Mouse (Mus musculus) CD8-positive naive resting alpha-beta T cell, adult 2 months (primary cell): Measurements from ENCODE around the gene Mrpl53.

Experiments
- DNase-seq, 2 experiments: peaks; one replicate each; pipeline ENCODE4 v3.0.0; 2022; ENCODE audit warnings: low read depth in 2 of 2, low spot score in 2 of 2

Mrpl53 gene

GRCm38 (mm10) chr6:83108762-83109668 is at the start of gene Mrpl53:
Mrpl53 (plus strand) TSS chr6:83109040.
- DNase-seq, result peak; percentile 39 to 46

- DNase-seq, result no peak
Observed at GRCm38 (mm10) chr6:83065995-83066394, 42.8 kb upstream of the Mrpl53 start.

GRCm38 (mm10) chr6:83066441-83066840 is 42.4 kb upstream of the Mrpl53 start:
- DNase-seq, result no peak

- no peak for DNase-seq
Observed at GRCm38 (mm10) chr6:83068221-83068620, 40.6 kb upstream of the Mrpl53 start.

- DNase-seq, result no peak
Observed at GRCm38 (mm10) chr6:83068706-83069487, 39.9 kb upstream of the Mrpl53 start.

- DNase-seq, result no peak
Observed at GRCm38 (mm10) chr6:83069488-83070246, 39.2 kb upstream of the Mrpl53 start.

GRCm38 (mm10) chr6:83070247-83070310 is 38.8 kb upstream of the Mrpl53 start, which contains the start of gene Tlx2:
Tlx2 (minus strand) TSS chr6:83070293.
- DNase-seq, result no peak

GRCm38 (mm10) chr6:83070311-83071219 is 38.3 kb upstream of the Mrpl53 start:
- DNase-seq, result no peak

GRCm38 (mm10) chr6:83071220-83071619 is 37.6 kb upstream of the Mrpl53 start:
- DNase-seq, result no peak

- peak in 1 of 2 experiments; percentile 51 for DNase-seq
Observed at GRCm38 (mm10) chr6:83074979-83075378, 33.9 kb upstream of the Mrpl53 start.

GRCm38 (mm10) chr6:83077630-83078323 is 31.1 kb upstream of the Mrpl53 start, which contains the start of gene Pcgf1:
Pcgf1 (plus strand) TSS chr6:83077869.
- DNase-seq, result no peak

- peak; percentile 99 to 100 for DNase-seq
Observed at GRCm38 (mm10) chr6:83078324-83078858, 30.4 kb upstream of the Mrpl53 start.

GRCm38 (mm10) chr6:83080210-83080609 is 28.6 kb upstream of the Mrpl53 start:
- DNase-seq, result no peak

GRCm38 (mm10) chr6:83083497-83083896 is 25.3 kb upstream of the Mrpl53 start:
- DNase-seq, result no peak

GRCm38 (mm10) chr6:83084477-83084876 is 24.4 kb upstream of the Mrpl53 start:
- DNase-seq, result no peak

- DNase-seq, result no peak
Observed at GRCm38 (mm10) chr6:83086121-83087035, 22.5 kb upstream of the Mrpl53 start, which contains the start of gene Lbx2. Lbx2 (plus strand) TSS chr6:83086367.

GRCm38 (mm10) chr6:83087205-83087925 is 21.5 kb upstream of the Mrpl53 start:
- no peak for DNase-seq

- no peak for DNase-seq
Observed at GRCm38 (mm10) chr6:83087926-83088260, 20.9 kb upstream of the Mrpl53 start.
